Mouse (Mus musculus) kidney, adult 2 months (tissue): ENCODE measurements around the gene Clic4.

Experiments used
- CTCF ChIP-seq: fragments of 200-500 bp; conservative IDR thresholded peaks from 2 replicates; pipeline ENCODE4 v1.5.1; 2011; ENCODE audit warnings: low read depth, mild to moderate bottlenecking, control low read depth, low read length, moderate library complexity, mixed read lengths; ENCODE audit not compliant: insufficient read depth, insufficient read length
- POLR2A ChIP-seq: fragments of 200-500 bp; IDR thresholded peaks from one replicate; pipeline ENCODE4 v1.6.1; 2011; ENCODE audit warnings: low read depth, low read length, control low read depth

DNA sequence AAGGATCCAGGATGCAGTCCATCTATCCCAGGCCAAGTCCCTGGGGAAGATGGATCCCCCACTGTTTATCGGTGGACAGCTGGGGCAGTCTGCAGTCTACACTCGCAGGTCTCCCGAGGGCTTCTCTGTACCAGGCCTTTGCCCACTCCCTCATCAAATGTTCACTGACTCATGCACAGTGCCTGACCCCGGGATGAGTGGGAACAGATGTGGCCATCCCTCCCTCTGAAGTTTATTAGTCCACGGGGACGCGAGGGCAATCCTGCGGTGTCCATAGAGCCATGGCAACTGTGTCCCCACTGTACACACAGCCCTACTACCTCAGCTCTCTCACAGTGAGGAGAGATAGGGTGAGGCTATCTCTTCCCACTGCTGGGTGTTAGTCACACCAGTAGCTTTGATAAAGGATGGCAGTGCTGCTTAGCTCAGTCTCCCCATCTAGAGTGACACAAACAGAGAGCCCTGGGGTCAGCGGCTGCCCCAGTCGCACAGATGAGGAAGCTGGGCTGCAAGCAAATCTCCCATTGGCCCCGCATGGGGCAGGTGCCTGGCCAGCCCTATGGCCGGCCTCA lies 101.2 kb downstream of the Clic4 start:
- TF ChIP-seq CTCF = no peak
- TF ChIP-seq POLR2A = no peak
